Mouse (Mus musculus) embryonic facial prominence, embryonic 11.5 days (tissue): ENCODE measurements around the gene BC049715. TPM values are rescaled to one million over a fixed set of nuclear protein-coding genes. Genes with fewer than 3 reads are reported as not detected.

Experiments used
- ATAC-seq: fragments of 200-750 bp; cut with Nextera tagmentation; replicated peaks from 2 replicates; pipeline ENCODE4 v1.8.0; 2017; ENCODE audit warnings: low read depth; ENCODE audit not compliant: insufficient number of reproducible peaks, low FRiP score, low TSS enrichment
- DNase-seq: peaks from one replicate; pipeline ENCODE4 v3.0.0-alpha.2; 2015; ENCODE audit warnings: low spot score
- H3K27ac ChIP-seq: fragments of 300-500 bp; sonication (generic); replicated peaks from 2 replicates; pipeline ENCODE4 v1.5.1; 2014; ENCODE audit warnings: mild to moderate bottlenecking, low read depth, low read length, control low read depth
- H3K27me3 ChIP-seq: fragments of 300-500 bp; sonication (generic); 2 replicates; pipeline ENCODE4 v1.6.1; 2014; ENCODE audit warnings: mild to moderate bottlenecking, low read length, moderate library complexity, mixed read lengths; ENCODE audit not compliant: control insufficient read depth, insufficient read depth
- H3K36me3 ChIP-seq: fragments of 300-500 bp; sonication (generic); replicated peaks from 2 replicates; pipeline ENCODE4 v1.6.1; 2014; ENCODE audit warnings: low read depth, mild to moderate bottlenecking, low read length, moderate library complexity, mixed read lengths; ENCODE audit not compliant: control insufficient read depth, insufficient read depth
- H3K4me1 ChIP-seq: fragments of 300-500 bp; sonication (generic); 2 replicates; pipeline ENCODE4 v1.6.1; 2014; ENCODE audit warnings: low read length, mixed read lengths; ENCODE audit not compliant: control insufficient read depth, insufficient read depth
- H3K4me2 ChIP-seq: fragments of 300-500 bp; sonication (generic); 2 replicates; pipeline ENCODE4 v1.6.1; 2014; ENCODE audit warnings: low read depth, mild to moderate bottlenecking, control low read depth, low read length, moderate library complexity
- H3K4me3 ChIP-seq: fragments of 300-500 bp; sonication (generic); 2 replicates; pipeline ENCODE4 v1.5.1; 2014; ENCODE audit warnings: low read depth, low read length, control low read depth
- H3K9ac ChIP-seq: fragments of 300-500 bp; sonication (generic); replicated peaks from 2 replicates; pipeline ENCODE4 v1.6.1; 2014; ENCODE audit warnings: mild to moderate bottlenecking, control low read depth, low read length
- H3K9me3 ChIP-seq: fragments of 300-500 bp; sonication (generic); replicated peaks from 2 replicates; pipeline ENCODE4 v1.6.1; 2016; ENCODE audit warnings: mild to moderate bottlenecking, low read length, inconsistent platforms, mixed read lengths; ENCODE audit not compliant: control insufficient read depth
- WGBS: fragments of 180-500 bp; shearing (Covaris S2); extraction: QIAGEN DNeasy Blood & Tissue Kit; methylation state at CpG from one replicate; pipeline ENCODE4 v1.1.7; 2014; 5-methylcytosine and 5-hydroxymethylcytosine counted together
- polyA plus RNA-seq: library from polyadenylated mRNA; unstranded; fragments of >200 nt; fragmentation: Nextera tagmentation; extraction: Ambion mirVana; gene quantifications from 2 replicates; pipeline ENCODE4 v1.2.1, GENCODE M21; 2014

Gene BC049715
- polyA plus RNA-seq, 1 experiment from 2014 or later, result 1.1 TPM

DNA sequence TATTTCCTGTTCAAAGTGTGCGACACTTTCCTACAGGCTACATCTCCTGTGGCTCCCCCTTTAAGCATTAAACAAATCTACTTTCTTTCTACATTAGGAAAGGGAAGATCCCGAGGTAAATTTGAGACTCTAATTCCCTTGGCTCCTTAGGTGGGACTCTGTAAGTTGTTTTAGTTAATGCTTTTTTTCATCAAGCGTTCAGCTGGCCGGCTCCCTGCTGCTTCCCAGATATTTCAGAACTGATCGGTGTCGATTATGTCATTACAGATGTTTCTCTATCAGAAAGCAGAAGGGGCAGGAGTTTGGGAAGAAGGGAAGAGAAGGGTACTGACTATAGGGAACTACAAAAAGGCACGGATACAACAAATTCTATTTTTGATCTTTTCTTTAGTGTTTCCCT is 310 bp upstream of the BC049715 start:
- peak overlapping the region; percentile 50 for H3K4me2 ChIP-seq
- H3K27me3 ChIP-seq, result no peaks in the 10 kb centered on the region
- no peaks in the 10 kb centered on the region for H3K4me1 ChIP-seq
- no peak overlapping the region for H3K27ac ChIP-seq
- H3K9ac ChIP-seq, result peak overlapping the region; percentile 98
- no peaks in the 10 kb centered on the region; the same call in 1 of the 2 replicates for H3K36me3 ChIP-seq
- peak overlapping the region; percentile 99 for H3K4me3 ChIP-seq
- 14% methylated on average over 7 of the region's 7 CpGs for WGBS
- no peak for DNase-seq
- H3K9me3 ChIP-seq, result no peaks in the 10 kb centered on the region
- no peak for ATAC-seq

GRCm38 (mm10) chr6:136827881-136828561 is 595 bp downstream of the BC049715 start, which contains the start of gene Wbp11:
Gene Wbp11 (minus strand): TSS chr6:136828233.
- H3K4me2 ChIP-seq, result peak within 1 kb of the TSS; percentile 52
- peak within 1 kb of the TSS; percentile 99 for H3K4me3 ChIP-seq
- no peaks in the 10 kb centered on the region for H3K4me1 ChIP-seq
- H3K27me3 ChIP-seq, result no peaks in the 10 kb centered on the region
- 1% methylated on average over 38 of the region's 45 CpGs for WGBS
- no peaks in the 10 kb centered on the region for H3K36me3 ChIP-seq
- H3K9ac ChIP-seq, result peak within 1 kb of the TSS; percentile 98
- H3K27ac ChIP-seq, result peak within 1 kb of the TSS; percentile 43
- DNase-seq (peak; percentile 97), ATAC-seq (peak; percentile 100)
- H3K9me3 ChIP-seq, result no peaks in the 10 kb centered on the region

DNA sequence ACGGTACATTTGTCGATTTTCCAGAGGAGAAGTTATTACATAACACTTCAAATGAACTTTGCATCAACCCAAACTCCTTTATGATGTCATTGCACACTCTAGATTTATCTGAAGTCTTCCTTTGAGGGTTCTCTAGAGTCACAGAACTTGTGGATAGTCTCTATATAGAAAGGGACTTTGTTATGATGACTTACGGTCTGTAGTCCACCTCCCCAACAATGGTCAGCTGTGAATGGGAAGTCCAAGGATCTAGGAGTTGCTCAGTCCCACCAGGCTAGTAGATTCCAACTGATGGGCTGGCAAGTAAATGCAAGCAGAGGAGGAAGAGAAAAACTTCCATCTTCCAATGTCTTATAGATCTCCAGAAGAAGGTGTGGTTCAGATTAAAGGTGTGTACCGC is 1.3 kb downstream of the BC049715 start:
- Histone ChIP-seq H3K4me1 (no peaks in the 10 kb centered on the region), H3K36me3 (no peaks in the 10 kb centered on the region), H3K9ac (peak overlapping the region; percentile 64), H3K9me3 (no peaks in the 10 kb centered on the region), H3K4me2 (peak overlapping the region; percentile 52), H3K27ac (no peak overlapping the region), H3K27me3 (no peaks in the 10 kb centered on the region), H3K4me3 (peak overlapping the region; percentile 99)
- WGBS, result 30% methylated on average over 4 of the region's 4 CpGs
- DNase-seq (no peak), ATAC-seq (no peak)

DNA sequence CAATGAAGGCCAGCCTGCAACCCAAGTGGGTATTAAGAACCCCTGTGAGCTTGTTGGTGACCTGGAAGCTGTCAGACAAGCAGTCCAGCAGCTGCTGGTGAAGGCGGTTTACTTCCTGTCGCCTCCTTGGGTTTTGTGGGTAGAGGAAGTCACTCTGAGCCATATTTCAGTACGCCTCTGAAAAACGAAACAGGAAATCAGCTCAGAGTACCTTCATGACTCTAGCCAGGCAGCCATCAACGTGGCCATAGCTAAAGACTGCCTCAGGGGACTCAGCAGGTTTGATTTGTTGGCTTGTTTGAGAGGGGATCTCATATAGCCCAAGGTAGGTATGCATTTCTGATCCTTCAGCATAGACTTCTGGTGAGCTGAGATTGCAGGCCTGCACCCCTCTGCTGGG is 4.3 kb downstream of the BC049715 start:
- no peak for ATAC-seq
- Histone ChIP-seq H3K36me3 (no peaks in the 10 kb centered on the region), H3K27ac (no peak overlapping the region), H3K9me3 (no peaks in the 10 kb centered on the region), H3K4me3 (no peak overlapping the region), H3K9ac (no peak overlapping the region), H3K27me3 (no peaks in the 10 kb centered on the region), H3K4me2 (no peak overlapping the region), H3K4me1 (no peaks in the 10 kb centered on the region)
- 69% methylated on average over 5 of the region's 5 CpGs for WGBS
- DNase-seq, result no peak

DNA sequence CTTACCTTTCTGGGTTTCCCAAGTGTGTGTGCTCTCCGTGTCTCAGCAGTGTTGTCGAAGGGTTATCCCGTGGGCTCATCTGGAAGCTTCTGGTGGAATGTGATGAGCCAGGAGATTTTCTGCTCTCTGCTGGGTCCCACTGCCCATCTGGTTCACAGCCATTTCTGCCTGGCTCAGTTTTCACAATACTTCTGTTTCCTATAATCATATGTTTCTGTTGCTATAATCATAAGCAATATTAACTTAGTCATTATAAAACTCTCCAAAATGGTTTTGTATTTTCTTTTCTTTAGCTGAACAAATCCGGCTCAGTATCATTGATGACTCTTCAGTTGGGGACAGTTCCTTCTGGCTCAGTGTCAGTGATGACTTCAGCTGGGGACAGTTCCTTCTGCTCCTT is 7.9 kb downstream of the BC049715 start, which contains the start of gene Smco3:
Smco3 (minus strand) TSS at position 101 of the 400 bp plus-strand sequence.
- Histone ChIP-seq H3K9me3 (no peaks in the 10 kb centered on the region), H3K9ac (no peak within 1 kb of the TSS), H3K27me3 (no peaks in the 10 kb centered on the region), H3K4me1 (no peaks in the 10 kb centered on the region), H3K36me3 (no peaks in the 10 kb centered on the region), H3K4me3 (no peak within 1 kb of the TSS), H3K4me2 (no peak within 1 kb of the TSS), H3K27ac (no peak within 1 kb of the TSS)
- ATAC-seq, result no peak
- no peak for DNase-seq
- 51% methylated on average over 4 of the region's 4 CpGs for WGBS

DNA sequence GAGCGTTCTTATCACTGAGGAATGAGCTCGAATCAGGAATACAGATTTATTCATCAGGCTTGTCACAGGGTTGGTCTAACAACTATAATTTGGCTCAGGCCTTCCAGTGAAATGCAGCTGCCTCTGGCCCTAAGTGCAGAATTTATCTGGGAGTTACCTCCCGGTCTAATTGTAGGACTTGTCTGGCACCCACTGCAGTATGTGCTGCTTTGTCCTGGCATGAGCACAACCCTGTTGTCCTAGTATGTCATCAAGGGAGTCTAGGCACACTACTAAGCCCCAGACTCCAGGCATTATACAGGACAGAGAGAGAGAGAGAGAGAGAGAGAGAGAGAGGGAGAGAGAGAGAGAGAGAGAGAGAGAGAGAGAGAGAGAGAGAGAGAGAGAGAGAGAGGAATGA is 9.9 kb downstream of the BC049715 start:
- no peak overlapping the region for H3K27ac ChIP-seq
- no peak overlapping the region for H3K4me3 ChIP-seq
- 85% methylated on average over 3 of the region's 3 CpGs for WGBS

DNA sequence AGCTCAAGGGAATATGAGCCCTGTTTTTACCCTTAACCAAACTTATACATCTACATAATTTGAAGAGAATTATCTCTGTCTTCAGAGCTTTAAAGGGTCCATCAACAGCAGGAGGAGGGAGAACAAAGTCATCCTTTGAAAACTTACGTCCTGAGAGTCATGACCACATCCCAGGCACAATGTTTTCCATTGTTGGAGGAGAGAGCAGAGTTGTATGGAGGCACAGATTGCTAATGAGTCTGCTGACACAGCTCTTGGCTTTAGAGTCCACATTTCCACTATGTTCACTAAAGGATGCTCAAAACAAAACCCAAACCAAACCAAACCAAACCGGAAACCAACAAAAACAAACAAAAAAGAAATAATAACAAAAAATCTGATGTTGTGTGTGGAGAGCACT is 17.5 kb downstream of the BC049715 start:
- H3K36me3 ChIP-seq, result no peaks in the 10 kb centered on the region
- no peak overlapping the region for H3K9ac ChIP-seq
- DNase-seq (no peak), ATAC-seq (no peak)
- no peaks in the 10 kb centered on the region for H3K27me3 ChIP-seq
- no peak overlapping the region for H3K4me3 ChIP-seq
- H3K4me2 ChIP-seq, result no peak overlapping the region
- H3K9me3 ChIP-seq, result no peaks in the 10 kb centered on the region
- H3K27ac ChIP-seq, result no peak overlapping the region
- H3K4me1 ChIP-seq, result no peaks in the 10 kb centered on the region
- 49% methylated on average over 2 of the region's 2 CpGs for WGBS

More for the DNA sequence above, 9.9 kb downstream of the BC049715 start:
- Histone ChIP-seq H3K9me3 (no peaks in the 10 kb centered on the region), H3K4me1 (no peaks in the 10 kb centered on the region), H3K9ac (no peak overlapping the region), H3K4me2 (no peak overlapping the region), H3K27me3 (no peaks in the 10 kb centered on the region), H3K36me3 (no peaks in the 10 kb centered on the region)
- no peak for DNase-seq
- no peak for ATAC-seq

DNA sequence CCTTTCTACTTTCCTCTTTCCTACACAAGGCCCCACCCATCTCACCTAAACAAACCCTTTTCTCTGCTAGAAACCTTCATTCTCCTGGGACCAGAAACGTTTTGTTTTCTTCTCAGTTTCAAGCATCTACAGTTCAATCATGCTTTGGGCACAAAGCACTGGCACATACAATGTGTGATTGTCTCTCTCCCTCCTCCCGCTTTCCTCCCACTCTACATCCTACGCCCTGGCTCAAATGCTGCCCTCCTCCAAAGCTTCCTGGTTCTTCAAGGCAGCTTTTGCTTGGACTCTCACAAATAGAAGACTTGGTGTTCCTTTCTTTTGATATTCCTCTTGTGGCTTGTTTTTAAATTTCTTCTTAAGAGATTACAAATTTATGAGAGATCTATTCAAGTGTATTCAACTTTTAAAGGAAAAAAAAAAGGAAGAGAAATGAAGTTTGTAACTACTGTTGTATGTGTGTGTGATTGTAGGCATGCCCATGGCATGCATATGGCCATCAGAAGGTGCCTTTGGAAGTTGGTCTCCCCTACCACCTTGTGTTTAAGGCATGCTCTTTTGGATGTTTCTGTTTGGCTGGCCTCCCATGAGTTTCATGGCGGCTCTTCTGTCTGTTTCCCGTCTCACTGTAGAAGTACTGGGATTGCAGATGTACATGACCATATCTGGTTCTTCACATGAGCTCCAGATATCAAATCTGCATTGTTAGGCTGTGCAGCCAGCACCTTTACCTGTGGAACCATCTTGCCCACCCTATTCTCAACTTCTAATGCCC is 18.5 kb downstream of the BC049715 start:
- no peaks in the 10 kb centered on the region for H3K9me3 ChIP-seq
- H3K36me3 ChIP-seq, result no peaks in the 10 kb centered on the region
- no peak overlapping the region for H3K9ac ChIP-seq
- no peak overlapping the region for H3K4me2 ChIP-seq
- DNase-seq (no peak), ATAC-seq (no peak)
- H3K27me3 ChIP-seq, result no peaks in the 10 kb centered on the region
- H3K4me1 ChIP-seq, result no peaks in the 10 kb centered on the region
- WGBS, result 60% methylated on average over 5 of the region's 5 CpGs
- no peak overlapping the region for H3K27ac ChIP-seq
- no peak overlapping the region for H3K4me3 ChIP-seq
